Mouse (Mus musculus) kidney, adult 18-20 months (tissue): ENCODE measurements around the gene Ick.
"Not testable (repeated sequence)": the region's sequence is repeated elsewhere in the genome, so short reads cannot be mapped to it uniquely, and the experiment has no call there.

Experiments used
- DNase-seq: peaks from one replicate; pipeline ENCODE4 v3.0.0; 2021

Ick gene

GRCm38 (mm10) chr9:78154211-78154977 is 45.4 kb downstream of the Ick start:
- no peak for DNase-seq

DNA sequence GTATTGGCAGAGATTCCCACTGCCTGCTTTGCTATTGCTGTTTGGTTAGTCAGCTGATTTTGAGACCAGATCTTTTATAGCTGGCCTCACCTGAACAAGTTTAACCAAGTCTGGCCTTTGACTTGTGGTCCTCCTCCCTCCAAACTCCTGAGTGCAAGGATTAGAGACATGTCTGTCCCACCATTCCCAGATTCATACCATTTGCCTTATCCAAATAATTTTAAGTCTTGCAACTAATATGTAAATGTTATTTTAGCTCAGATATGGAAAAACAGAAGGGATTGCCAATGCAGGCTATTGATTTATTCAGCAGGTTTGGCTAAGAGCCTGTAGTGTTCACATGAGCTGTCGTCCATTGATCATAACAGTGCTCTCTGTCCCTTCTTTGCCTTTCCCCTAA is 48.2 kb downstream of the Ick start:
- no peak for DNase-seq

DNA sequence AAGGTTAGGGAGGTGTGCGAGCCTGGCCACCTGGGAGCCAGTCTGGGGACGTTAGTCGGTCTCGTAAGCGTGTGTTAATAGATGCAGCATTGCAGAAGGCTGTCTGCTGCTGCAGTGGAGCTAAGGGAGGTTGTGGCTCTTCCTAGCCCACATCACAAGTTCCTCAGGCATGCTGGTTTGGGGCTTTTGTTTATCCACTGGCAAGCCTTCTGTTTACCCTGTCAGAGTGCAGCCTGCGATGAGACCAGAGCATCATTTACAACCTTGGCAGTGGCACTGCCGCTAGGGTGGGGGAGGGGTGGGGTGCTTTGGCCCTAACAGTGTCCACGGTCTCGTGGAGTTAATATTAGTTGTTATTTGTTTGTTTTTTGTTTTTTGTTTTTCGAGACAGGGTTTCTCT is 54.3 kb downstream of the Ick start:
- DNase-seq: no peak

- DNase-seq: no peak
Measured at GRCm38 (mm10) chr9:78164741-78165140, 55.7 kb downstream of the Ick start.

DNA sequence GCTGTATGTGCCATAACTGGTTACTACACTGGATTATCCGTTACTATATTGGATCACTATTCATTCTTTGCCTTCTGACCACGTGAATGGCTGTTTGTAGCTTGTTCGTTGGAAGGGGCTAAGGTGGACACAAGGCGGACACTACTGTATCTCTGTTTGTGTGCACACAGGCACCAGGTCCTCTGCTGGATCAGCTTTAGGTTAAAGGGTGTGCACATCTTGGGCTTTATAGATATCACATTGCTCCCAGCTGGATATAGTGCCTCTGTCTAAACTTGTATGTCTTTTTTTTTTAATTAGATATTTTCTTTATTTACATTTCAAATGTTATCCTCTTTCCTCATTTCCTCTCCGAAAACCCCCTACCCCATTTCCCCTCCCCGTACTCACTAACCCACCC is 56.5 kb downstream of the Ick start:
- no peak for DNase-seq

DNA sequence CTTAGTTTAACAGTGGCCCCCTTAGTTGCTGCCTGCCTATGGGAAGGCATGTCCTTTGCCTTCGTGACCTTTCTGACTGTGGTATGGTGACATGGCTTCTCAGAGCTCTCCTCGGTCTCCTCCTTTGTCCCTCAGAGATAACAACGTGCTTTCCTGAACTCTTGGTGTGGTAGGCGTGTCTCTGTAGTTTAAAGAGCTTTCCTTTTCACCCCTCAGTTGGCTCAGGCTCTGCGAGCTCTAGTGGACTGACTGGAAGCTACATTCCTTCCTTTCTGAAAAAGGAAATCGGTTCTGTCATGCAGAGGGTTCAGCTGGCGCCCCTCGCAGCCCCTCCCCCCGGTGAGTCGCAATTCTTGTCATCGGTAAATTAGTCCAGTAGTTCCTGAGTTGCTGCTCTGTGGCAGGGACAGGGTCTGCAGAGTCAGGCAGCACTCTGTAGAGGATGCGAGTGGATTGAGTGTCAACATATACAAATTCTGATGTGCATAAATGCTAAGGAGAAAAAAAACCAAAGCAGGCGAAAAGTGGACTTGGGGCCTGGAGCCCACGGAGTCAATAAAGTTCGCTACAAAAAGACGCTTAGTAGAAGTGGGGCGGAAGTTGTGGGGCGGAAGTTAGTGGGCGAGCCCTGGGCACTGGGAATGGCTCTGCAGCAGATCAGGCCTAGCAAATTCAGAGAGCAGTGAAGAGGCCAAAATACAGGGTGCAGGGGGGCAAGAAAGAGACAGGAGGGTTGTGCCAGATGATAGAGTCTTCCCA is 57.9 kb downstream of the Ick start:
- DNase-seq: no peak

- DNase-seq: no peak
Measured at GRCm38 (mm10) chr9:78167453-78167969, 58.5 kb downstream of the Ick start.

- DNase-seq: no peak
Measured at GRCm38 (mm10) chr9:78168864-78169263, 59.9 kb downstream of the Ick start.

DNA sequence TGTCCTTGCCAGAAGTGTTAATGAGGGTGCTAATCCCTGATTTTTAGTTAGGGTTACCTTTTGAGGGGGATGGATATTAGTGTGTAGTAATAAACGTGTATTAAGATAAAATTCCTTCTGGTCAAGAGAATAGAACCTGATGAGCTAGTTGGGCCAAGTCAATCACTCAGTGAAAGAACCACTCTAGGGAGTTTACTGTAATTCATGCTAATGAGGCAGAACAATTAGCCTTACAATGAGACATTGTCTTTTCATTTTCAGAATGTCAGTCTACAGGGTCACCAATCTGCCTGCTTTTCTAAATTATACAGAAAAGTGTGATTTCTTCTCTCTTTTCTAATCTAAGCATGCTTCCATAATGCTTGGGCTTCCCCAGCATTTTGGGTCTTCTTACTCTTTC is 65.0 kb downstream of the Ick start:
- no peak for DNase-seq

GRCm38 (mm10) chr9:78174925-78175276 is 65.9 kb downstream of the Ick start:
- not testable (repeated sequence) for DNase-seq

- peak; percentile 97 for DNase-seq
Measured at GRCm38 (mm10) chr9:78175277-78176200, 66.5 kb downstream of the Ick start.

- DNase-seq: peak; percentile 72
Measured at GRCm38 (mm10) chr9:78176201-78176727, 67.3 kb downstream of the Ick start.

GRCm38 (mm10) chr9:78176831-78177230 is 67.8 kb downstream of the Ick start:
- peak; percentile 33 for DNase-seq

GRCm38 (mm10) chr9:78178197-78178596 is 69.2 kb downstream of the Ick start:
- no peak for DNase-seq

DNA sequence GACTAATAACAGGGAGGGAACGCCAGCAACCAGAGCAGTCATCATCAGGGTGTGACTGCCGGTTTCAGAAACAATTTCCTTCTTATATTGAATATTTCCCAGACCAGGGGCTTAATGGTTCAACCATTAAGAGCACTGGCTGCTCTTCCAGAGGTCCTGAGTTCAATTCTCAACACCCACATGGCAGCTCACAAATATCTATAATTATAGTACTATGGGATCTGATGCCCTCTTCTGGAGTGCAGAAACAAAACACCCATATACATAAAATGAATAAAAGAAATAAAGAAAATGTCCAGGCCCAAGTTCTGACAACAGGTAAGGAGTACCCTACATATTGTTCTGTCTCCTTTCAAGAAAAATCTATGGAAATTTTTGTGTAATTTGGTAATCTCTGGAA is 70.1 kb downstream of the Ick start:
- DNase-seq: no peak

- DNase-seq: not testable (repeated sequence)
Measured at GRCm38 (mm10) chr9:78182474-78182873, 73.5 kb downstream of the Ick start, which contains the start of gene Gsta4. Gene Gsta4, plus strand, starts transcription at chr9:78182774.

DNA sequence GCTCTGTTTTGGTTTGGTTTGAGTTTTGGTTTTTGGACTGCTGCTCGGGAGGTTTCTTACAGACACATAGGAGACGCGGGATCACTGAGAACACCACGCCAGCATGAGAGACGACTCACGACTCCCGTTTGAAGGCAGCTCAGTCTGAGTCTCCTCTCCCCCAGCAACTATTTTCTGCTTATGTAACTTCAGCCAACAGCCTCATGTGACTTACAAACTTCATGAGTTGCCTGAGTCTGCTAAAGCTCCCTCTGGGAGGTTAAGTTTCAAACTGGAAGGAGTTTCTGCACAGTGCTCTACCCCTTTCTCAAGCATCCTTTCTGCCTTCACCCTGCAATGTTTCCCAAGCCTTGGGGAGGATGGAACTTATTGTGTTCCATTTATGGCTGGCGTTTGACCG is 76.7 kb downstream of the Ick start:
- no peak for DNase-seq

- DNase-seq: no peak
Measured at GRCm38 (mm10) chr9:78188910-78189309, 79.9 kb downstream of the Ick start.

- peak; percentile 24 for DNase-seq
Measured at GRCm38 (mm10) chr9:78190651-78191634, 82.0 kb downstream of the Ick start.

DNA sequence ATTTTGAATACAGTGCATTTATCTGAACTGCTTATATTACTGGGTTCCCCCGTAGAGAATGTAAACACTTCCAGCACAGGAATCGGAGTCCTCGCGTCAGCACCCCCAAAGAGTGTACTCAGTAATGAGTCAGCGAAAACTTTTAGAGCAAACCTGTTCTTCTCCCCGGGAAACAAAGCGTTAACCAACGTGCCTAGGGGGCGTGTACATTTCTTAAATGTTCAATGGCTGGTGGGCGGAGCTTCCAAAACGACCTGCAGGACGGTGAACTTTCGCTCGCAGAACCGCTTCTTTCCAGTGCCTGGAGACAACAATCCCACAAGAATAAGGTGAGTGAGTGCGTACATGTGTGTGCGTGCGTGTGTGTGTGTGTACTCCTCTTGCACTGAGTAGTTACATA is 82.7 kb downstream of the Ick start:
- DNase-seq: peak; percentile 79

GRCm38 (mm10) chr9:78193902-78194597 is 85.1 kb downstream of the Ick start:
- peak; percentile 48 for DNase-seq
